Mouse (Mus musculus) heart, embryonic 13.5 days (tissue): ENCODE measurements around the gene Crtap. TPM values are rescaled to one million over a fixed set of nuclear protein-coding genes. Genes with fewer than 3 reads are reported as not detected.

Source experiments
- ATAC-seq: fragments of 200-750 bp; cut with Nextera tagmentation; 2 replicates; pipeline ENCODE4 v1.8.0; 2017; ENCODE audit warnings: moderate TSS enrichment; ENCODE audit not compliant: insufficient number of reproducible peaks, low FRiP score, low TSS enrichment; ENCODE audit errors: extremely low read depth
- H3K27ac ChIP-seq: fragments of 300-500 bp; sonication (generic); replicated peaks from 2 replicates; pipeline ENCODE4 v1.5.1; 2015; ENCODE audit warnings: moderate library complexity, mild to moderate bottlenecking, inconsistent platforms
- H3K27me3 ChIP-seq: fragments of 300-500 bp; sonication (generic); replicated peaks from 2 replicates; pipeline ENCODE4 v1.6.1; 2015; ENCODE audit warnings: mild to moderate bottlenecking, inconsistent platforms
- H3K36me3 ChIP-seq: fragments of 300-500 bp; sonication (generic); 2 replicates; pipeline ENCODE4 v1.6.1; 2015; ENCODE audit warnings: mild to moderate bottlenecking, inconsistent platforms
- H3K4me1 ChIP-seq: fragments of 300-500 bp; sonication (generic); 2 replicates; pipeline ENCODE4 v1.6.1; 2015; ENCODE audit warnings: inconsistent platforms
- H3K4me2 ChIP-seq: fragments of 300-500 bp; sonication (generic); 2 replicates; pipeline ENCODE4 v1.6.1; 2015; ENCODE audit warnings: inconsistent platforms, mild to moderate bottlenecking, moderate library complexity
- H3K4me3 ChIP-seq: fragments of 300-500 bp; sonication (generic); 2 replicates; pipeline ENCODE4 v1.5.1; 2015; ENCODE audit warnings: moderate library complexity, mild to moderate bottlenecking, inconsistent platforms
- H3K9ac ChIP-seq: fragments of 300-500 bp; sonication (generic); 2 replicates; pipeline ENCODE4 v1.6.1; 2015; ENCODE audit warnings: inconsistent platforms, mild to moderate bottlenecking, moderate library complexity
- H3K9me3 ChIP-seq: fragments of 300-500 bp; sonication (generic); 2 replicates; pipeline ENCODE4 v1.6.1; 2016; ENCODE audit warnings: inconsistent platforms
- WGBS: fragments of 180-500 bp; shearing (Covaris S2); methylation state at CpG from one replicate; pipeline ENCODE4 v1.1.7; 2015; ENCODE audit warnings: mixed read lengths; 5-methylcytosine and 5-hydroxymethylcytosine counted together
- polyA plus RNA-seq: library from polyadenylated mRNA; unstranded; fragments of >200 nt; fragmentation: Nextera tagmentation; extraction: Ambion mirVana; gene quantifications from 2 replicates; pipeline ENCODE4 v1.2.1, GENCODE M21; 2015

Gene Crtap
- polyA plus RNA-seq: 141 and 142 TPM in 2 replicates

GRCm38 (mm10) chr9:114389905-114390748 lies at the start of gene Crtap:
Gene Crtap, minus strand, starts transcription at chr9:114390675.
- ATAC-seq: peak; percentile 52
- peak within 1 kb of the TSS; percentile 87 for H3K4me2 ChIP-seq
- no peaks in the 10 kb centered on the region for H3K9me3 ChIP-seq
- WGBS: under 1% methylated on average over 95 of the region's 96 CpGs
- H3K36me3 ChIP-seq: peaks cover 11% of the 10 kb centered on the region
- H3K27me3 ChIP-seq: no peaks in the 10 kb centered on the region
- H3K4me3 ChIP-seq: peak within 1 kb of the TSS; percentile 90
- H3K4me1 ChIP-seq: peaks cover 43% of the 10 kb centered on the region
- peak within 1 kb of the TSS; percentile 94 for H3K27ac ChIP-seq
- H3K9ac ChIP-seq: peak within 1 kb of the TSS; percentile 94

GRCm38 (mm10) chr9:114435668-114436067 lies 45.2 kb upstream of the Crtap start:
- H3K9me3 ChIP-seq: no peaks in the 10 kb centered on the region
- 76% methylated on average over 2 of the region's 2 CpGs for WGBS
- ATAC-seq: no peak
- H3K27me3 ChIP-seq: no peaks in the 10 kb centered on the region
- H3K36me3 ChIP-seq: peaks cover 57% of the 10 kb centered on the region
- H3K4me2 ChIP-seq: no peak overlapping the region
- no peaks in the 10 kb centered on the region for H3K4me1 ChIP-seq
- no peak overlapping the region for H3K9ac ChIP-seq
- no peak overlapping the region for H3K27ac ChIP-seq
- no peak overlapping the region for H3K4me3 ChIP-seq

- Histone ChIP-seq H3K36me3 (peaks cover 61% of the 10 kb centered on the region), H3K27ac (no peak overlapping the region), H3K27me3 (no peaks in the 10 kb centered on the region), H3K4me3 (no peak overlapping the region), H3K4me2 (no peak overlapping the region), H3K9ac (no peak overlapping the region), H3K9me3 (peaks cover 8% of the 10 kb centered on the region; the same call in 1 of the 2 replicates), H3K4me1 (0 out of 2 replicates have a peak, but pooled peaks cover 3% of the 10 kb centered on the region)
- WGBS: 83% methylated on average over 12 of the region's 12 CpGs
- ATAC-seq: no peak
These were observed 37.8 kb upstream of the Crtap start for GRCm38 (mm10) chr9:114428103-114428834.

GRCm38 (mm10) chr9:114427425-114427824 lies 37.0 kb upstream of the Crtap start:
- Histone ChIP-seq H3K27me3 (no peaks in the 10 kb centered on the region), H3K27ac (no peak overlapping the region), H3K9ac (no peak overlapping the region), H3K4me3 (no peak overlapping the region), H3K4me2 (no peak overlapping the region), H3K4me1 (0 out of 2 replicates have a peak, but pooled peaks cover 3% of the 10 kb centered on the region), H3K36me3 (peaks cover 54% of the 10 kb centered on the region), H3K9me3 (peaks cover 8% of the 10 kb centered on the region; the same call in 1 of the 2 replicates)
- ATAC-seq: no peak
- WGBS: 83% methylated on average over 8 of the region's 8 CpGs

GRCm38 (mm10) chr9:114426201-114426600 lies 35.7 kb upstream of the Crtap start:
- Histone ChIP-seq H3K4me3 (no peak overlapping the region), H3K27ac (no peak overlapping the region), H3K4me1 (0 out of 2 replicates have a peak, but pooled peaks cover 3% of the 10 kb centered on the region), H3K27me3 (no peaks in the 10 kb centered on the region), H3K36me3 (peaks cover 49% of the 10 kb centered on the region), H3K9ac (no peak overlapping the region), H3K9me3 (peaks cover 8% of the 10 kb centered on the region; the same call in 1 of the 2 replicates), H3K4me2 (no peak overlapping the region)
- 73% methylated on average over 5 of the region's 5 CpGs for WGBS
- ATAC-seq: no peak

GRCm38 (mm10) chr9:114425576-114425975 lies 35.1 kb upstream of the Crtap start:
- no peak for ATAC-seq
- H3K4me3 ChIP-seq: no peak overlapping the region
- 89% methylated on average over 5 of the region's 5 CpGs for WGBS

GRCm38 (mm10) chr9:114421797-114422196 lies 31.3 kb upstream of the Crtap start:
- 0 out of 2 replicates have a peak, but pooled peaks cover 3% of the 10 kb centered on the region for H3K4me1 ChIP-seq
- H3K4me2 ChIP-seq: no peak overlapping the region
- 86% methylated on average over 7 of the region's 7 CpGs for WGBS
- no peak overlapping the region for H3K9ac ChIP-seq
- H3K27ac ChIP-seq: no peak overlapping the region
- no peaks in the 10 kb centered on the region for H3K27me3 ChIP-seq
- H3K4me3 ChIP-seq: no peak overlapping the region
- H3K36me3 ChIP-seq: peaks cover 44% of the 10 kb centered on the region
- no peak for ATAC-seq
- peaks cover 8% of the 10 kb centered on the region; the same call in 1 of the 2 replicates for H3K9me3 ChIP-seq

More at GRCm38 (mm10) chr9:114425576-114425975, 35.1 kb upstream of the Crtap start:
- no peak overlapping the region for H3K4me2 ChIP-seq
- peaks cover 48% of the 10 kb centered on the region for H3K36me3 ChIP-seq
- H3K4me1 ChIP-seq: 0 out of 2 replicates have a peak, but pooled peaks cover 3% of the 10 kb centered on the region
- no peak overlapping the region for H3K9ac ChIP-seq
- H3K27ac ChIP-seq: no peak overlapping the region
- peaks cover 8% of the 10 kb centered on the region; the same call in 1 of the 2 replicates for H3K9me3 ChIP-seq
- no peaks in the 10 kb centered on the region for H3K27me3 ChIP-seq

- ATAC-seq: no peak
- no peaks in the 10 kb centered on the region for H3K4me1 ChIP-seq
- H3K4me3 ChIP-seq: no peak overlapping the region
- no peak overlapping the region for H3K9ac ChIP-seq
- H3K36me3 ChIP-seq: peaks cover 37% of the 10 kb centered on the region
- no peak overlapping the region for H3K4me2 ChIP-seq
- no peak overlapping the region for H3K27ac ChIP-seq
- peaks cover 8% of the 10 kb centered on the region; the same call in 1 of the 2 replicates for H3K9me3 ChIP-seq
- WGBS: 66% methylated on average over 3 of the region's 3 CpGs
- H3K27me3 ChIP-seq: no peaks in the 10 kb centered on the region
These were observed 30.6 kb upstream of the Crtap start for GRCm38 (mm10) chr9:114421045-114421444.

- Histone ChIP-seq H3K27ac (no peak overlapping the region), H3K9me3 (peaks cover 3% of the 10 kb centered on the region; the same call in 1 of the 2 replicates), H3K4me2 (no peak overlapping the region), H3K4me3 (no peak overlapping the region), H3K27me3 (no peaks in the 10 kb centered on the region), H3K36me3 (peaks cover 31% of the 10 kb centered on the region), H3K9ac (no peak overlapping the region), H3K4me1 (no peaks in the 10 kb centered on the region)
- ATAC-seq: no peak
- 68% methylated on average over 8 of the region's 8 CpGs for WGBS
These were observed 30.0 kb upstream of the Crtap start for GRCm38 (mm10) chr9:114420443-114420842.

GRCm38 (mm10) chr9:114418187-114418586 lies 27.7 kb upstream of the Crtap start:
- WGBS: 66% methylated on average over 7 of the region's 7 CpGs
- H3K36me3 ChIP-seq: peaks cover 22% of the 10 kb centered on the region
- H3K27me3 ChIP-seq: no peaks in the 10 kb centered on the region
- no peak for ATAC-seq
- no peak overlapping the region for H3K9ac ChIP-seq
- H3K9me3 ChIP-seq: no peaks in the 10 kb centered on the region
- H3K4me1 ChIP-seq: no peaks in the 10 kb centered on the region
- H3K27ac ChIP-seq: no peak overlapping the region
- no peak overlapping the region for H3K4me3 ChIP-seq
- no peak overlapping the region for H3K4me2 ChIP-seq
